Mouse (Mus musculus): ENCODE measurements around the gene Nol4l.

- no peak for TF ChIP-seq CTCF (IDR thresholded peaks at IDR 0.05)
- TF ChIP-seq POLR2A (IDR thresholded peaks at IDR 0.05; ENCODE audit: insufficient read depth, low read depth, low read length) = no peak
Observed at GRCm38 (mm10) chr2:153424557-153424956, 105.2 kb downstream of the Nol4l start.
